Mouse (Mus musculus) kidney, adult 2 months (tissue): Measurements from ENCODE around the gene Insrr. TPM values are rescaled to one million over a fixed set of nuclear protein-coding genes. Genes with fewer than 3 reads are reported as not detected.

Experiments used
- DNase-seq: peaks from one replicate; pipeline ENCODE4 v3.0.0; 2021
- H3K27ac ChIP-seq: fragments of 200-500 bp; 2 replicates; pipeline ENCODE4 v1.5.1; 2012; ENCODE audit warnings: low read depth, low read length, control low read depth, inconsistent platforms; ENCODE audit not compliant: insufficient read depth
- H3K27me3 ChIP-seq: fragments of 200-500 bp; replicated peaks from 2 replicates; pipeline ENCODE4 v1.6.1; 2012; ENCODE audit warnings: mild to moderate bottlenecking, moderate library complexity, low read length, inconsistent platforms; ENCODE audit not compliant: control insufficient read depth, insufficient read depth
- H3K36me3 ChIP-seq: fragments of 200-500 bp; 2 replicates; pipeline ENCODE4 v1.6.1; 2012; ENCODE audit warnings: mild to moderate bottlenecking, moderate library complexity, low read length, inconsistent platforms; ENCODE audit not compliant: control insufficient read depth, insufficient read depth
- H3K4me1 ChIP-seq: fragments of 200-500 bp; 2 replicates; pipeline ENCODE4 v1.6.1; 2011; ENCODE audit warnings: low read length; ENCODE audit not compliant: control insufficient read depth, insufficient read depth
- H3K4me3 ChIP-seq: fragments of 200-500 bp; 2 replicates; pipeline ENCODE4 v1.5.1; 2011; ENCODE audit warnings: mild to moderate bottlenecking, low read depth, low read length, control low read depth; ENCODE audit not compliant: insufficient read depth
- CTCF ChIP-seq: fragments of 200-500 bp; conservative IDR thresholded peaks from 2 replicates; pipeline ENCODE4 v1.5.1; 2011; ENCODE audit warnings: low read depth, mild to moderate bottlenecking, control low read depth, low read length, moderate library complexity, mixed read lengths; ENCODE audit not compliant: insufficient read depth, insufficient read length
- POLR2A ChIP-seq: fragments of 200-500 bp; IDR thresholded peaks from one replicate; pipeline ENCODE4 v1.6.1; 2011; ENCODE audit warnings: low read depth, low read length, control low read depth
- WGBS: fragments of 180-500 bp; shearing (Covaris S2); methylation state at CpG from one replicate; pipeline ENCODE4 v1.1.7; 2018; 5-methylcytosine and 5-hydroxymethylcytosine counted together
- polyA plus RNA-seq: library from polyadenylated mRNA; depleted of rRNA; stranded (reverse); fragments of >200 nt; gene quantifications from 2 replicates; pipeline ENCODE4 v1.2.3, GENCODE M21; 2012

The Insrr gene
- polyA plus RNA-seq, 1 experiment: 23.9 TPM

DNA sequence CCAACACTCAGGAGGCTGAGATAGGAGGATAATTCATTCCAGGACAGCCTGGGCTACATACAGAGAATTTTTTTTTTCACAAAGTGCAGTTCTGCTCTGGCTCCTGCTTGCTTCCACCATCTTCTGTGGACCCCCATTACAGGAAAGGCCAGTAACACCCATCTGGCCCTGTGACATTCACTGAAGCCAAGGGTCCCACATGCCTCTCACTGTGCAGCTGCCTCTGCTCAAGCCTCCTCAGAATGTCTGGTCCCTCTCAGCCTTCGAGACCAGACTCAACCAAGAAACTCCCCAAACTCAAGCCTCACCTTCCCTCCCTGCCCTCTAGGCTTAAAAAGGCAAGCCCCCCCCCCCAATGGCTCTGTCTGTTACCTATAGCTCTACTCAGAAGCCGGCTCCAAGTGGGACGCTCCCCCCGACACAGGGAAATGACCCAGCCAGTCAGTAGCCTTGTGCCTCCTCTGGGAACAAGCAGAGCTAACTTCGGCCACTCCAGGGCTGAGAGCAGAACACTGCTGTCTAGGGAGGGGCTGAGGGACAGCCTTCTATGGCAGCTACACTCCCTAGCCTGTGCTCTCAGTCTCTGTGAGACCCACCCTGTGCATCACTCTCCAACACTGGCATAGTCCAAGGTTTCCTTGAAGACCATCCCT lies 31.0 kb upstream of the Insrr start:
- Histone ChIP-seq H3K4me3 (peak overlapping the region; percentile 17), H3K4me1 (peaks cover 7% of the 10 kb centered on the region; the same call in 1 of the 2 replicates), H3K27ac (peak overlapping the region; percentile 89), H3K27me3 (no peaks in the 10 kb centered on the region), H3K36me3 (no peaks in the 10 kb centered on the region)
- 74% methylated on average over 5 of the region's 5 CpGs for WGBS
- TF ChIP-seq POLR2A: no peak
- DNase-seq: no peak

GRCm38 (mm10) chr3:87766284-87766667 lies 30.5 kb upstream of the Insrr start:
- 78% methylated on average over 3 of the region's 3 CpGs for WGBS
- Histone ChIP-seq H3K27me3 (no peaks in the 10 kb centered on the region), H3K36me3 (no peaks in the 10 kb centered on the region), H3K27ac (peak overlapping the region; percentile 89), H3K4me1 (peaks cover 9% of the 10 kb centered on the region; the same call in 1 of the 2 replicates), H3K4me3 (peak overlapping the region; percentile 6; the same call in 1 of the 2 replicates)
- TF ChIP-seq POLR2A (no peak), CTCF (no peak)
- DNase-seq: no peak

DNA sequence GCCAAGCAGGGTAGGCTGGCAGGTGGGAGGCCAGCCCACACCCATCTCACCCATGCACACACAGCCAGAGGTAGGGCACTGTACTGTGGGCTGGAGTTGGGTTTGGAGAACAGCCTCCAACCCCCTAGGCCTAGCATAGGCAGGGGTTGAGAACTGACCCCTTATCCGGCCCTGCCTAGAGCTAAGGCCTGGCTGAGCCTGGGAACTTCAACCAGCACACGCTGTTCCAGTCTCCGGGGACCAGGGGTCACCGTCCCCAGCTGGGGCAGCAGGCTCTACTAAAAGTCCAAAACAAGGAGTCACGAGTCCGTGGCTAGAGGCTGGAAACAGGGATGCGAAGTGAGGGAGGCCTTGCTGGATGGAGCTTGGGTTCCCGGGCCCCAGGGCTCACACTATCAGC lies 29.0 kb upstream of the Insrr start:
- Histone ChIP-seq H3K4me1 (0 out of 2 replicates have a peak, but pooled peaks cover 7% of the 10 kb centered on the region), H3K27ac (peak overlapping the region; percentile 86), H3K4me3 (peak overlapping the region; percentile 72), H3K27me3 (no peaks in the 10 kb centered on the region), H3K36me3 (no peaks in the 10 kb centered on the region)
- no peak for TF ChIP-seq POLR2A
- TF ChIP-seq CTCF: no peak
- peak; percentile 78 for DNase-seq
- WGBS: 26% methylated on average over 8 of the region's 8 CpGs

GRCm38 (mm10) chr3:87768431-87768830 lies 28.3 kb upstream of the Insrr start:
- Histone ChIP-seq H3K27ac (peak overlapping the region; percentile 86), H3K27me3 (no peaks in the 10 kb centered on the region), H3K4me1 (0 out of 2 replicates have a peak, but pooled peaks cover 4% of the 10 kb centered on the region), H3K36me3 (no peaks in the 10 kb centered on the region), H3K4me3 (peak overlapping the region; percentile 72)
- WGBS: 31% methylated on average over 6 of the region's 6 CpGs
- TF ChIP-seq POLR2A (no peak), CTCF (no peak)
- no peak for DNase-seq

GRCm38 (mm10) chr3:87768844-87769243 lies 27.9 kb upstream of the Insrr start:
- Histone ChIP-seq H3K27me3 (no peaks in the 10 kb centered on the region), H3K4me3 (peak overlapping the region; percentile 72), H3K27ac (peak overlapping the region; percentile 86), H3K4me1 (0 out of 2 replicates have a peak, but pooled peaks cover 4% of the 10 kb centered on the region), H3K36me3 (no peaks in the 10 kb centered on the region)
- TF ChIP-seq POLR2A (peak; percentile 42), CTCF (peak; percentile 71)
- under 1% methylated on average over 37 of the region's 37 CpGs for WGBS
- DNase-seq: peak; percentile 92

- WGBS: 77% methylated on average over 8 of the region's 8 CpGs
- H3K27ac ChIP-seq: no peak overlapping the region
These were observed 27.2 kb upstream of the Insrr start for GRCm38 (mm10) chr3:87769506-87769905.

GRCm38 (mm10) chr3:87770280-87770679 lies 26.5 kb upstream of the Insrr start:
- no peak for TF ChIP-seq POLR2A
- TF ChIP-seq CTCF: peak; percentile 85
- WGBS: 2% methylated on average over 4 of the region's 4 CpGs
- Histone ChIP-seq H3K4me1 (0 out of 2 replicates have a peak, but pooled peaks cover 4% of the 10 kb centered on the region), H3K27me3 (no peaks in the 10 kb centered on the region), H3K4me3 (no peak overlapping the region), H3K27ac (no peak overlapping the region), H3K36me3 (no peaks in the 10 kb centered on the region)
- peak; percentile 65 for DNase-seq

More at GRCm38 (mm10) chr3:87769506-87769905, 27.2 kb upstream of the Insrr start:
- 0 out of 2 replicates have a peak, but pooled peaks cover 4% of the 10 kb centered on the region for H3K4me1 ChIP-seq
- no peak overlapping the region for H3K4me3 ChIP-seq
- no peak for DNase-seq
- no peaks in the 10 kb centered on the region for H3K27me3 ChIP-seq
- TF ChIP-seq POLR2A (no peak), CTCF (no peak)
- no peaks in the 10 kb centered on the region for H3K36me3 ChIP-seq
